Mouse (Mus musculus) myocyte (in vitro differentiated cells): ENCODE results near the gene Gpr150.

Experiments used
- CEBPB ChIP-seq: IDR thresholded peaks from 2 replicates; pipeline ENCODE4 v1.6.1; 2011; ENCODE audit warnings: mild to moderate bottlenecking, moderate library complexity; ENCODE audit not compliant: poor library complexity, insufficient read depth, severe bottlenecking
- MAX ChIP-seq: IDR thresholded peaks from one replicate; pipeline ENCODE4 v1.6.1; 2011; ENCODE audit warnings: low read depth, mild to moderate bottlenecking, control low read depth
- POLR2A ChIP-seq: IDR thresholded peaks from one replicate; pipeline ENCODE4 v1.6.1; 2011; ENCODE audit warnings: low read depth, mild to moderate bottlenecking, control low read depth, moderate library complexity; ENCODE audit not compliant: insufficient read length
- POLR2AphosphoS2 ChIP-seq: IDR thresholded peaks from one replicate; pipeline ENCODE4 v1.6.1; 2011; ENCODE audit warnings: low read depth, control low read depth; ENCODE audit not compliant: insufficient read length
- SRF ChIP-seq: IDR thresholded peaks from one replicate; pipeline ENCODE4 v1.6.1; 2011; ENCODE audit warnings: low read depth; ENCODE audit not compliant: control insufficient read depth, insufficient read length
- TCF12 ChIP-seq: IDR thresholded peaks from one replicate; pipeline ENCODE4 v1.6.1; 2011; ENCODE audit warnings: mild to moderate bottlenecking, control low read depth; ENCODE audit not compliant: poor library complexity, insufficient read depth, severe bottlenecking

- TF ChIP-seq POLR2A (no peak), POLR2AphosphoS2 (no peak), CEBPB (no peak), TCF12 (no peak), SRF (no peak), MAX (no peak)
These were observed 37.9 kb downstream of the Gpr150 start for GRCm38 (mm10) chr13:76018844-76019400.
